Mouse (Mus musculus): ENCODE measurements around the gene Gpr176. TPM values are rescaled to one million over a fixed set of nuclear protein-coding genes. Genes with fewer than 3 reads are reported as not detected.

Gene Gpr176
- polyA plus RNA-seq, 1 experiment from 2014 or later = 3.0 TPM

- DNase-seq (ENCODE audit: low spot score) (no peak), ATAC-seq (no peak)
- no peaks in the 10 kb centered on the region for H3K9me3 ChIP-seq (replicated peaks; ENCODE audit: control insufficient read depth, low read length)
- H3K4me1 ChIP-seq (ENCODE audit: control insufficient read depth, insufficient read depth, low read length) = 0 out of 2 replicates have a peak, but pooled peaks cover 4% of the 10 kb centered on the region
- peak overlapping the region; percentile 54 for H3K4me2 ChIP-seq (ENCODE audit: low read length)
- peak overlapping the region; percentile 34; the same call in 1 of the 2 replicates for H3K4me3 ChIP-seq (ENCODE audit: low read depth, low read length)
- no peaks in the 10 kb centered on the region for H3K36me3 ChIP-seq (ENCODE audit: control insufficient read depth, insufficient read depth, low read length)
- no peaks in the 10 kb centered on the region for H3K27me3 ChIP-seq (replicated peaks; ENCODE audit: control insufficient read depth, insufficient read depth, low read length)
- 74% methylated on average over 8 of the region's 8 CpGs for WGBS
- no peak overlapping the region for H3K9ac ChIP-seq (ENCODE audit: low read length)
- H3K27ac ChIP-seq (ENCODE audit: low read depth, low read length) = no peak overlapping the region
Measured at GRCm38 (mm10) chr2:118257094-118257493, 116.1 kb downstream of the Gpr176 start.

GRCm38 (mm10) chr2:118256621-118257053 is 116.6 kb downstream of the Gpr176 start, which contains the start of gene Fsip1:
Gene Fsip1, minus strand, starts transcription at chr2:118256966.
- DNase-seq (ENCODE audit: low spot score) (peak; percentile 93), ATAC-seq (peak; percentile 90)
- no peak within 1 kb of the TSS for H3K27ac ChIP-seq (ENCODE audit: low read depth, low read length)
- H3K4me1 ChIP-seq (ENCODE audit: control insufficient read depth, insufficient read depth, low read length) = 0 out of 2 replicates have a peak, but pooled peaks cover 4% of the 10 kb centered on the region
- peak within 1 kb of the TSS; percentile 34 for H3K4me3 ChIP-seq (ENCODE audit: low read depth, low read length)
- 3% methylated on average over 25 of the region's 25 CpGs for WGBS
- no peaks in the 10 kb centered on the region for H3K36me3 ChIP-seq (ENCODE audit: control insufficient read depth, insufficient read depth, low read length)
- peak within 1 kb of the TSS; percentile 54 for H3K4me2 ChIP-seq (ENCODE audit: low read length)
- no peaks in the 10 kb centered on the region for H3K9me3 ChIP-seq (replicated peaks; ENCODE audit: control insufficient read depth, low read length)
- peak within 1 kb of the TSS; percentile 51 for H3K9ac ChIP-seq (ENCODE audit: low read length)
- no peaks in the 10 kb centered on the region for H3K27me3 ChIP-seq (replicated peaks; ENCODE audit: control insufficient read depth, insufficient read depth, low read length)

GRCm38 (mm10) chr2:118254516-118254915 is 118.7 kb downstream of the Gpr176 start:
- 0 out of 2 replicates have a peak, but pooled peaks cover 4% of the 10 kb centered on the region for H3K4me1 ChIP-seq (ENCODE audit: control insufficient read depth, insufficient read depth, low read length)
- no peak overlapping the region for H3K9ac ChIP-seq (ENCODE audit: low read length)
- 79% methylated on average over 8 of the region's 8 CpGs for WGBS
- H3K27ac ChIP-seq (ENCODE audit: low read depth, low read length) = no peak overlapping the region
- no peak for DNase-seq (ENCODE audit: low spot score)
- H3K36me3 ChIP-seq (ENCODE audit: control insufficient read depth, insufficient read depth, low read length) = no peaks in the 10 kb centered on the region
- no peak overlapping the region for H3K4me3 ChIP-seq (ENCODE audit: low read depth, low read length)
- H3K4me2 ChIP-seq (ENCODE audit: low read length) = no peak overlapping the region
- no peak for ATAC-seq
- no peaks in the 10 kb centered on the region for H3K9me3 ChIP-seq (replicated peaks; ENCODE audit: control insufficient read depth, low read length)
- no peaks in the 10 kb centered on the region for H3K27me3 ChIP-seq (replicated peaks; ENCODE audit: control insufficient read depth, insufficient read depth, low read length)

GRCm38 (mm10) chr2:118248966-118249365 is 124.3 kb downstream of the Gpr176 start:
- no peak for DNase-seq (ENCODE audit: low spot score)
- Histone ChIP-seq H3K9me3 (replicated peaks; ENCODE audit: control insufficient read depth, low read length) (no peaks in the 10 kb centered on the region), H3K4me2 (ENCODE audit: low read length) (no peak overlapping the region), H3K27ac (ENCODE audit: low read depth, low read length) (no peak overlapping the region), H3K9ac (ENCODE audit: low read length) (no peak overlapping the region), H3K27me3 (replicated peaks; ENCODE audit: control insufficient read depth, insufficient read depth, low read length) (no peaks in the 10 kb centered on the region), H3K4me3 (ENCODE audit: low read depth, low read length) (no peak overlapping the region), H3K36me3 (ENCODE audit: control insufficient read depth, insufficient read depth, low read length) (no peaks in the 10 kb centered on the region), H3K4me1 (ENCODE audit: control insufficient read depth, insufficient read depth, low read length) (no peaks in the 10 kb centered on the region)
- no peak for ATAC-seq
- WGBS = 78% methylated on average over 12 of the region's 12 CpGs

GRCm38 (mm10) chr2:118248016-118248415 is 125.2 kb downstream of the Gpr176 start:
- Histone ChIP-seq H3K27ac (ENCODE audit: low read depth, low read length) (no peak overlapping the region), H3K4me2 (ENCODE audit: low read length) (no peak overlapping the region), H3K9ac (ENCODE audit: low read length) (no peak overlapping the region), H3K9me3 (replicated peaks; ENCODE audit: control insufficient read depth, low read length) (no peaks in the 10 kb centered on the region), H3K4me1 (ENCODE audit: control insufficient read depth, insufficient read depth, low read length) (no peaks in the 10 kb centered on the region), H3K4me3 (ENCODE audit: low read depth, low read length) (no peak overlapping the region), H3K36me3 (ENCODE audit: control insufficient read depth, insufficient read depth, low read length) (no peaks in the 10 kb centered on the region), H3K27me3 (replicated peaks; ENCODE audit: control insufficient read depth, insufficient read depth, low read length) (no peaks in the 10 kb centered on the region)
- WGBS = 71% methylated on average over 2 of the region's 2 CpGs
- DNase-seq (ENCODE audit: low spot score) (no peak), ATAC-seq (no peak)

- Histone ChIP-seq H3K27me3 (replicated peaks; ENCODE audit: control insufficient read depth, insufficient read depth, low read length) (no peaks in the 10 kb centered on the region), H3K9ac (ENCODE audit: low read length) (no peak overlapping the region), H3K4me3 (ENCODE audit: low read depth, low read length) (no peak overlapping the region), H3K4me1 (ENCODE audit: control insufficient read depth, insufficient read depth, low read length) (no peaks in the 10 kb centered on the region), H3K9me3 (replicated peaks; ENCODE audit: control insufficient read depth, low read length) (no peaks in the 10 kb centered on the region), H3K27ac (ENCODE audit: low read depth, low read length) (no peak overlapping the region), H3K36me3 (ENCODE audit: control insufficient read depth, insufficient read depth, low read length) (no peaks in the 10 kb centered on the region), H3K4me2 (ENCODE audit: low read length) (no peak overlapping the region)
- ATAC-seq = peak; percentile 89
- peak; percentile 92 for DNase-seq (ENCODE audit: low spot score)
- WGBS = 11% methylated on average over 10 of the region's 10 CpGs
Measured at GRCm38 (mm10) chr2:118245914-118246313, 127.3 kb downstream of the Gpr176 start.

GRCm38 (mm10) chr2:118236196-118236595 is 137.0 kb downstream of the Gpr176 start:
- 82% methylated on average over 7 of the region's 7 CpGs for WGBS
- no peak for DNase-seq (ENCODE audit: low spot score)
- Histone ChIP-seq H3K4me2 (ENCODE audit: low read length) (no peak overlapping the region), H3K4me1 (ENCODE audit: control insufficient read depth, insufficient read depth, low read length) (no peaks in the 10 kb centered on the region; the same call in 1 of the 2 replicates), H3K9ac (ENCODE audit: low read length) (no peak overlapping the region), H3K9me3 (replicated peaks; ENCODE audit: control insufficient read depth, low read length) (no peaks in the 10 kb centered on the region), H3K4me3 (ENCODE audit: low read depth, low read length) (no peak overlapping the region), H3K27ac (ENCODE audit: low read depth, low read length) (no peak overlapping the region), H3K27me3 (replicated peaks; ENCODE audit: control insufficient read depth, insufficient read depth, low read length) (no peaks in the 10 kb centered on the region), H3K36me3 (ENCODE audit: control insufficient read depth, insufficient read depth, low read length) (no peaks in the 10 kb centered on the region)
- ATAC-seq = no peak

- no peaks in the 10 kb centered on the region for H3K36me3 ChIP-seq (ENCODE audit: control insufficient read depth, insufficient read depth, low read length)
- ATAC-seq (no peak), DNase-seq (ENCODE audit: low spot score) (peak; percentile 42)
- no peak overlapping the region for H3K4me2 ChIP-seq (ENCODE audit: low read length)
- H3K27me3 ChIP-seq (replicated peaks; ENCODE audit: control insufficient read depth, insufficient read depth, low read length) = no peaks in the 10 kb centered on the region
- WGBS = 64% methylated on average over 3 of the region's 3 CpGs
- no peak overlapping the region for H3K27ac ChIP-seq (ENCODE audit: low read depth, low read length)
- no peaks in the 10 kb centered on the region; the same call in 1 of the 2 replicates for H3K4me1 ChIP-seq (ENCODE audit: control insufficient read depth, insufficient read depth, low read length)
- no peaks in the 10 kb centered on the region for H3K9me3 ChIP-seq (replicated peaks; ENCODE audit: control insufficient read depth, low read length)
- H3K9ac ChIP-seq (ENCODE audit: low read length) = no peak overlapping the region
- no peak overlapping the region for H3K4me3 ChIP-seq (ENCODE audit: low read depth, low read length)
Measured at GRCm38 (mm10) chr2:118235614-118236013, 137.6 kb downstream of the Gpr176 start.

GRCm38 (mm10) chr2:118230544-118230943 is 142.7 kb downstream of the Gpr176 start:
- no peaks in the 10 kb centered on the region for H3K9me3 ChIP-seq (replicated peaks; ENCODE audit: control insufficient read depth, low read length)
- H3K36me3 ChIP-seq (ENCODE audit: control insufficient read depth, insufficient read depth, low read length) = no peaks in the 10 kb centered on the region
- H3K4me3 ChIP-seq (ENCODE audit: low read depth, low read length) = no peak overlapping the region
- H3K27ac ChIP-seq (ENCODE audit: low read depth, low read length) = no peak overlapping the region
- no peak for DNase-seq (ENCODE audit: low spot score)
- ATAC-seq = no peak
- no peak overlapping the region for H3K9ac ChIP-seq (ENCODE audit: low read length)
- 73% methylated on average over 3 of the region's 3 CpGs for WGBS
- H3K4me1 ChIP-seq (ENCODE audit: control insufficient read depth, insufficient read depth, low read length) = no peaks in the 10 kb centered on the region; the same call in 1 of the 2 replicates
- H3K4me2 ChIP-seq (ENCODE audit: low read length) = no peak overlapping the region
- H3K27me3 ChIP-seq (replicated peaks; ENCODE audit: control insufficient read depth, insufficient read depth, low read length) = no peaks in the 10 kb centered on the region

Measured in forebrain, embryonic 14.5 days (tissue).